Mouse (Mus musculus) liver, postnatal 0 days (tissue): Measurements from ENCODE around the gene Igf2bp3.

ENCODE experiments used
- CTCF ChIP-seq: sonication (generic); IDR thresholded peaks from 2 replicates; pipeline ENCODE4 v1.5.1; 2016; ENCODE audit warnings: antibody characterized with exemption, low read depth
- EP300 ChIP-seq: IDR thresholded peaks from 2 replicates; pipeline ENCODE4 v1.6.1; 2016; ENCODE audit warnings: antibody characterized with exemption, low read depth, mild to moderate bottlenecking

- TF ChIP-seq CTCF (no peak), EP300 (no peak)
These were observed 76.4 kb downstream of the Igf2bp3 start for GRCm38 (mm10) chr6:49138159-49139051.
